Mouse (Mus musculus): ENCODE data around the gene Rasl11a. TPM values are rescaled to one million over a fixed set of nuclear protein-coding genes. Genes with fewer than 3 reads are reported as not detected.
"Not testable (repeated sequence)": the region's sequence is repeated elsewhere in the genome, so short reads cannot be mapped to it uniquely, and the experiment has no call there.

Rasl11a gene
- total RNA-seq, 2 experiments from 2014 or later = 1.7 to 2.0 TPM

DNA sequence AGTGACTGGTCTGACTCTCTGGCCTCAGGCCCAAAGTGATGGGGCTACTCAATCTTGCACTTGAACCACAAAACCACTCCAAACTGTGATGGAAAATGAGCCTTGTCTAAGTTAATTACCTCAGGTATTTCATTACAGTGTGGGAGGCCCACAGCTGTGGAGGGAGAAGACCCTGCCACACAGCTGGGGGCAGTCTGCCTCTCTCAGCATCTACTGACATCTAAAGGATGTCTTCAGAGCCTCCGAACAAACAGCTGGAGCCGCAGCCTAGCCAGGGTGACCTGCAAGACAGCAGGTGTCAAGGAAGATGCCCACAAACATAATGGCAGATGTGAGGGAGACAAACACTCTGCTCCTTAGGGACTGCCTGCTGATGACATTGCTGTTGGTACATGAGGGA is 31.2 kb downstream of the Rasl11a start:
- TF ChIP-seq CTCF (IDR thresholded peaks at IDR 0.05) = no peak
- no peak for DNase-seq

DNA sequence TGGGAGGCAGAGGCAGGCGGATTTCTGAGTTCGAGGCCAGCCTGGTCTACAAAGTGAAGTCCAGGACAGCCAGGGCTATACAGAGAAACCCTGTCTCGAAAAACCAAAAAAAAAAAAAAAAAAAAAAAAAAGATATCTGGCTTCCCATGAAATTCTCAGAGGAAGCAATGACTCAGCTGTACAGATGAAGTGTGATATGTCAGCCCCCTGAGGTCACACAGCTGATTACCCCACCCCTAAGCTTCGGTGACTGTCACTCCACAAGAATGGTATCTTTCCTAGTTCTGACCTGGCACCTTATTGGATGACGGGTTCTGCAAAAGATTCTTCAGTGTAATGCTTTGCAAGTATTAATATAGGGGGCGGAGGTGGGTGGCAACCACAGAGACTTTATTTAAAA is 33.0 kb downstream of the Rasl11a start:
- not testable (repeated sequence) for DNase-seq, H3K27ac ChIP-seq, H3K4me3 ChIP-seq
- intact Hi-C loops (cut with DNase I) = loop anchor here (2.0 kb wide), 1 partner anchor 69 kb away; no protein-coding TSS in a partner anchor

More for the DNA sequence above, 31.2 kb downstream of the Rasl11a start:
- intact Hi-C loops (cut with DNase I) = no loop called here
- Histone ChIP-seq H3K4me3 (no peak overlapping the region), H3K27ac (no peak overlapping the region)

DNA sequence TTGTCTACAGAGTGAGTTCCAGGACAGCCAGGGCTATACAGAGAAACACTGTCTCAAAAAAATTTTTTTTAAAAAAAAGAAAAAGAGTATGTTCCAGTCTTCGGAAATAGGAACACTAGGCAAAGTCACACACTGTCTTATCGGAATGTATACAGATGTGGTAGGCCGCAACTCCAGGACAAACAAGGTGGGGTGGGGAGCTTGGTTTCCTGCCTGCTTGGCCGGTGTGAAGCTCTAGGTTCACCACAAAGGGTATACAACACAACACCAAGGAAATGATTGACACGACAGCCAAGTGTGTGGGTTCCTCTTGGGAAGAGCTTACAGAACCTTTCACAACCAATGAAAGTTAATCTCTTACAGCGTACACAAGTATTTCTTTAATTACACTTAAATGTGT is 37.4 kb downstream of the Rasl11a start:
- intact Hi-C loops (cut with DNase I) = no loop called here
- no peak for TF ChIP-seq CTCF (IDR thresholded peaks at IDR 0.05)
- no peak for DNase-seq
- H3K27ac ChIP-seq = no peak overlapping the region
- no peak overlapping the region for H3K4me3 ChIP-seq

DNA sequence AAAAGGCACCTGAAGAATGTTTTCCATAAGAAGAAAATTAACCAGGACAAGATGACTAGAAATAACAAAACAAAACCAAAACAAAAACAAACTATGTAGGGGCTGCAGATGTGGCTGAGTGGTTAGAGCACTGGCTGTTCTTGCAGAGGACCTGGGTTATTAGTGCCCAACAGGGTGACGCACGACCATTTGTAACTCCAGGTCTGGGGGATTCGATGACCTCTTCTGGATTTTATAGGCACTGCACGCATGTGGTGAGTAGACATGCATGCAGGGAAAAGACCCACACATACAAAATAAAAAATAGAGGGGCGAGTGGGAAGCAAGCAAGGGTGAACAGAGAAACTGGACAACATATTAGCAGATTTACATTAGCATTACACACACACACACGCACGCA is 38.2 kb downstream of the Rasl11a start:
- no peak for DNase-seq
- intact Hi-C loops (cut with DNase I) = no loop called here
- no peak for TF ChIP-seq CTCF (IDR thresholded peaks at IDR 0.05)
- Histone ChIP-seq H3K27ac (no peak overlapping the region), H3K4me3 (no peak overlapping the region)

DNA sequence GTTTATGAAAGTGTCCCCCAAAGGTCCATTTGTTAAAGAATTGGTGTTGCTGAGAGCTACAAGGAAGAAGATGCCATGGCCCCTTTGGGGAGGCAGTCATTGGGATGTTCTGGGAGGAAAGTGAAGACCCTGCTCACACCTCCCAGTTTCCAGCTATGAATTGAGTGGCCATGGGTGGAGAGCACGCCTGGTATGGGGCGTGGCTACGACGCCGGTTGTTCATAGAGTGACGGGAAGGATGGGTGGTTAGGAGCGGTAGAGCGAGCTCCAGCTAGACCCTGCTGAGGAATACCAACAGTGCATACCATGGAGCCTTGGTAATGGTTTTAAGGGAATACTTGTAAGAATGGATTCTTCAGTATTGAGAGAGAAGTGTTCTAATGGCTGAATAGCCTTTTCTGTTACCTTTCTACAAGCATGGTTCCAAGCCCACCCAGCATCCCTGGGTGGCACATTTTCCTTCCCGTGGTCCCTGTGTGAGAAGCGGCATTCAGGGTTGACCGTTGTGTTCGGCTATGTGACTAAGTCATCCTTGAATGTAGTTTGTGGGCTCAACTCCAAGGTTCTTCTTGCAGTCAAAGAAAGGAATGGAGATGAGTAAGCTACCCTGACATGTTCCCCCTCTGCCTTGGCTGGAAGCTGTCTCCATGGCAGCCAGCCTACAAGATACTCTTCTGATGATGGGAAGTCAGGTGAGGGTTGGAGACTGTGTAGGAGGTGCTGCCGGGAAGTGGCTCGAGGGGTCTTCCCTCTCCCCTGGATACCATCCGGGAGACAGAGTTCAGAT is 38.8 kb downstream of the Rasl11a start:
- TF ChIP-seq CTCF (IDR thresholded peaks at IDR 0.05) = no peak
- intact Hi-C loops (cut with DNase I) = no loop called here

DNA sequence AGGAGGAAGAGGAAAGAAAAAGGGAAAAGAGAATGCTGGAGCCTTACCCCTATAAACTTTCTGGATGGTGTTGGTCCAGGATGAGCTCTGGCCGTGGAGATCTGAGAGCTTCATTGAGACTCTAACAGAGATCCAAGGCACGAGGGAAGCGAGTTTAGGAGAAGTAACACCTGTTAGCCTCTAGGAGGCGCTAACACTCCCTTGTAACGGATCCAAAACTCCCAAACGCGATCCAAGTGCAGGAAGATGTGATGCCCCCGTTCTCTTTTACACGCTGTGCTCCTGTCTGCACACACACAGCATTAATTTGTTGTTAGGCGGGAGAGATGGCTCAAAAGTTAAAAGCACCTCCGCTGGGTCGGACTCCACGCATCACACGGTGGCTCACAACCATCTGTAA is 46.3 kb downstream of the Rasl11a start:
- H3K4me3 ChIP-seq = no peak overlapping the region
- peak; percentile 63 for TF ChIP-seq CTCF (IDR thresholded peaks at IDR 0.05)
- DNase-seq = no peak
- intact Hi-C loops (cut with DNase I) = no loop called here
- H3K27ac ChIP-seq = no peak overlapping the region

More for the DNA sequence above, 38.8 kb downstream of the Rasl11a start:
- Histone ChIP-seq H3K4me3 (no peak overlapping the region), H3K27ac (no peak overlapping the region)
- DNase-seq = no peak

DNA sequence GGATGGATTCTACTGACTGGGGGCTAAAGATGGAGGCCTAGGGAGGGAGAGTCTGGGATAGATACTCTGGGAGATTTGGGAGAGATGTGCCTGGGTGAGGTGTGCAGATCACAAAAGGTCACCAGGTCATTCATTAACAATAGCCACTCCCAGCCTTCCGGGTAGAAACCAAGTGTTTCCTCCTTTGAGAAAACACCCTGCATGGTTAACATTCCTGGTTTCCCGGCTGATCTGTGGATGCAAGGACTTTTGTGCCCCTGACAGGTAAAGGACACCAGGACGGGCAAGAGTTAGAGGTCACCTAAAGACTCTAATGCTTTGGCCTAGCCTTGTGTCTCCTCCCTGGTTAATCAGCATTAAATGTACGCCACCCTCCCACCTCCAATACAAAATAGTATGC is 48.0 kb downstream of the Rasl11a start:
- intact Hi-C loops (cut with DNase I) = no loop called here
- no peak for TF ChIP-seq CTCF (IDR thresholded peaks at IDR 0.05)

DNA sequence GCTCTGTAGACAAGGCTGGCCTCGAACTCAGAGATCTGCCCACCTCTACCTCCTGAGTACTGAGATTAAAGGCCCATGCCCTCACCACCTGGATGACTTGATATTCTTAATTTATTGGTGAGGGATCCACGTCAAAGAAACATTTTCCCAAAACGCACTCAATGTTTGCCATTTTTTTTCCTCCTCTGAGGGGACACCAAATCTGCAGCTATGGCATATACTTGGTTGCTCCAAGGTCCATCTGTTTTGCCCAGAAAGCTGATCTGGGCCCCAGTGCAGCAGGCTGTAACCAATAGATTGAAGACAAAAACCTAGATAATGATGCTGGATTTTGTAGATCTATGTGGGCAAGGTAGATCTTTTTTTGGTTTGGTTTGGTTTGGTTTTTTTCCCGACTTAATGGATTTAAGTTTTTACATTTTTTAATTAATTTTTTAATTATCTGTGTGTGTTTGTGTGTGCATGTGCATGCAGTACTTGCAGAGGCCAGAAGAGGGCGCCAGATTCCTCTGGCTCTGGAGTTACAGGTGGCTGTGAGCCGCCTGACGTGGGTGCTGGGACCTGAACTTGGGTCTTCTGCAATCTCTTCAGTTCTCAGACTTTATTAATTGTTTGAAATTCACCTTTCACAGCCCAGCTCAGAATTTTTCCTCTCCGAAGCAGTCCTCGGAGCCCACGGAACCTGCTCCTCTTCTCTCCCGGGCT is 48.8 kb downstream of the Rasl11a start:
- Histone ChIP-seq H3K27ac (no peak overlapping the region), H3K4me3 (no peak overlapping the region)
- no peak for DNase-seq
- intact Hi-C loops (cut with DNase I) = no loop called here
- peak; percentile 54 for TF ChIP-seq CTCF (IDR thresholded peaks at IDR 0.05)

More for the DNA sequence above, 48.0 kb downstream of the Rasl11a start:
- DNase-seq = no peak
- Histone ChIP-seq H3K4me3 (no peak overlapping the region), H3K27ac (no peak overlapping the region)

DNA sequence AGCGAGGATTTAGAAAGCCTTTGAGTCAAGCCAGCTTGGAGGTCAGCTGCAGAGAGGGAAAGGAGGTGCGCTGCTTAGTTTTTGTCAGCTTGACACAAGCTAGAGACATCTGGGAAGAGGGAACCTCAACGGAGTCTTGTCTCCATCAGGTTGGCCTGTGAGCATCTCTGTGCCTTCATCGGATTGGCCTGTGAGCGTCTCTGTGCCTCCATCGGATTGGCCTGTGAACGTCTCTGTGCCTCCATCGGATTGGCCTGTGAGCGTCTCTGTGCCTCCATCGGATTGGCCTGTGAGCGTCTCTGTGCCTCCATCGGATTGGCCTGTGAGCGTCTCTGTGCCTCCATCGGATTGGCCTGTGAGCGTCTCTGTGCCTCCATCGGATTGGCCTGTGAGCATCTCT is 50.8 kb downstream of the Rasl11a start:
- DNase-seq; H3K4me3 ChIP-seq; H3K27ac ChIP-seq; intact Hi-C loops (cut with DNase I): not testable (repeated sequence)

DNA sequence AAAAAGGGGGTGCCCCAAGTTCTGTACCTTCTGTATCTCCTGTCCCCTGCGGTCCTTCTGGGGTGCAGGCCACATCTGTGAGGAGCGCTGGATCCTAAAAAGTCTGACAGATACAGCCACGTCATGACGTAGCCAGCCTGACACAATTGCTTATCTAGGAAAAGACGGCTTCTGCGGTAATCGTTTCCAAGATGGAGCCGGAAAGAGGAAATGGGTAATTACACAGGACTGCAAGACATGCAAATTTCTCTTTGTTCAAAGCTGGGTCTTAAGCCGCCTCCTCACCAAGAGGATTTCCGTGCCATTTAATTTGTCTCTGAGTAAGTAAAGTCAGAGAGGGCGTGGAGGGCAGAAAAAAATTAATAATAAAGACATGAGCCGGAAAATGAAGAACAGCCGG is 52.1 kb downstream of the Rasl11a start:
- no peak for DNase-seq
- H3K4me3 ChIP-seq = no peak overlapping the region
- TF ChIP-seq CTCF (IDR thresholded peaks at IDR 0.05) = no peak
- intact Hi-C loops (cut with DNase I) = no loop called here
- H3K27ac ChIP-seq = no peak overlapping the region

Other genes with a start within 250 kb of the Rasl11a start
- 10 to 100 TPM; 15.4 to 22.4 TPM for gene Usp12, start 50.1 kb upstream of the Rasl11a start, total RNA-seq (2021)
- gene Rpl21, start 12.2 kb upstream of the Rasl11a start, total RNA-seq (2021) = 100 to 1,000 TPM; 120 to 155 TPM
- 10 to 100 TPM; 25.7 to 31.9 TPM for gene Gtf3a, start 103.6 kb downstream of the Rasl11a start, total RNA-seq (2021)
- gene Mtif3, start 118.7 kb downstream of the Rasl11a start, total RNA-seq (2021) = 10 to 100 TPM; 23.0 to 25.9 TPM
- 1 to 10 TPM; 3.3 to 3.4 TPM for gene Lnx2, start 231.5 kb downstream of the Rasl11a start, total RNA-seq (2021)
- 10 to 100 TPM; 83.4 to 85.5 TPM for gene Polr1d, start 232.0 kb downstream of the Rasl11a start, total RNA-seq (2021)

Data from gastrocnemius, adult 2 months (tissue).